Mouse (Mus musculus): Measurements from ENCODE around the gene Stk11ip. TPM values are rescaled to one million over a fixed set of nuclear protein-coding genes. Genes with fewer than 3 reads are reported as not detected.

Stk11ip gene
- polyA plus RNA-seq, 1 experiment from 2014 or later, result 11.3 TPM

DNA sequence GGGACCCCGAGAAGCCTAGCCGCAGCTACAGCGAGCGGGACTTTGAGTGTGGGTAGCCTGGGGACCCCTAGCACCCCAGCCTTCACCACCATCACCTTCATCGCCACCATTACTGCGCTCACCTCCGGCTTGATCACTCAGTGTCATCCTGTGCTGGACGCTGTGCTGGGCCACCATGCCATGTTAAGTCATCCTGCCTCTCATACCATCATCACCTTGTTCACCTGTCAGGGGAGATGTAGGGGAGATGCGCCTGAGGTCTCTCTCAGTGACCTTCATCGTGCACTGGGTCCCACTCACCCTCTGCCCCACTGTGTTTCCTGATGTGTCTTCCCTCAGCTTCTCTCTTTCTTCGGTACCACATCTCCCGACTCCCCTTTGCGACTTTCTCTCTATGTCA lies 26.0 kb downstream of the Stk11ip start:
- H3K36me3 ChIP-seq, result peaks cover 45% of the 10 kb centered on the region
- WGBS, result 86% methylated on average over 13 of the region's 13 CpGs
- ATAC-seq (ENCODE audit: extremely low read depth, insufficient number of reproducible peaks, low FRiP score, low TSS enrichment), result no peak
- H3K9me3 ChIP-seq, result no peaks in the 10 kb centered on the region
- peak overlapping the region; percentile 79 for H3K4me2 ChIP-seq
- peaks cover 43% of the 10 kb centered on the region for H3K4me1 ChIP-seq
- peak overlapping the region; percentile 95 for H3K9ac ChIP-seq
- H3K27me3 ChIP-seq (replicated peaks), result 0 out of 2 replicates have a peak, but pooled peaks cover 6% of the 10 kb centered on the region
- H3K27ac ChIP-seq (replicated peaks), result peak overlapping the region; percentile 80; the same call in 1 of the 2 replicates
- peak overlapping the region; percentile 84 for H3K4me3 ChIP-seq

DNA sequence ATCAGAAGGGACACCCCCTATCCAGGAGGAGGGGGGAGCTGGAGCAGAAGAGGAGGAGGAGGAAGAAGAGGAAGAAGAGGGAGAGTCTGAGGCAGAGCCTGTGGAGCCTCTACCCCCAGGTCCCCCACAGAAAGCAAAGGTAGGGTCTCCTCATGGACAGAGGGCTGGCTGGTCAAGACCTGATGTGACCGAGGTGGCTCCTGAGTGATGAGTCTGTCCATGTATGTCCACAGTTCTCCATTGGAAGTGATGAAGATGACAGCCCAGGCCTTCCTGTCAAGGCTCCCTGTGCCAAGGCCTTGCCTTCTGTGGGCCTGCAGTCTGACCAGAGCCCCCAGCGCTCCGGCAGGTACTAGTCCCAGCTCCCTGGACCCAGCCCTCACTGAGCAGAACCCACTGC lies 26.8 kb downstream of the Stk11ip start:
- Histone ChIP-seq H3K27ac (replicated peaks) (no peak overlapping the region), H3K9me3 (no peaks in the 10 kb centered on the region), H3K4me1 (peaks cover 43% of the 10 kb centered on the region), H3K4me2 (no peak overlapping the region), H3K9ac (no peak overlapping the region), H3K4me3 (no peak overlapping the region), H3K27me3 (replicated peaks) (0 out of 2 replicates have a peak, but pooled peaks cover 6% of the 10 kb centered on the region), H3K36me3 (peaks cover 53% of the 10 kb centered on the region)
- no peak for ATAC-seq (ENCODE audit: extremely low read depth, insufficient number of reproducible peaks, low FRiP score, low TSS enrichment)
- WGBS, result 92% methylated on average over 3 of the region's 3 CpGs

DNA sequence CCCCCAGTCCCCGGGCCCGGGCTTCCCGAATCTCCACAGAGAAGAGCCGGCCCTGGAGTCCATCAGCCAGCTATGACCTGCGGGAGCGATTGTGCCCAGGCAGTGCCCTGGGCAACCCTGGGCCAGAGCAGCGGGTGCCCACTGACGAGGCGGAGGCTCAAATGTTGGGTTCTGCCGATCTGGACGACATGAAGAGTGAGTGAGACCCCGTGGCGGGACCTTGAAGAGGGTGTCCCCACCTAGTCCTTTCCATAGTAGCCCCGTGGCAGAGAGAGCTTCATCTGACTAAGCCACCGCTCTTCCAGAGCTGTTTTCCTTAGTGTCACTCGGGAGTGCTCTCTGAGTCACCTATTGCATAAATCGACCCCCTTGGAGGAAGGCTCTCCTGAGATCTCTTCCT lies 27.5 kb downstream of the Stk11ip start:
- 80% methylated on average over 17 of the region's 17 CpGs for WGBS
- H3K4me3 ChIP-seq, result no peak overlapping the region
- H3K9me3 ChIP-seq, result no peaks in the 10 kb centered on the region
- peak overlapping the region; percentile 33; the same call in 1 of the 2 replicates for H3K4me2 ChIP-seq
- H3K36me3 ChIP-seq, result peaks cover 61% of the 10 kb centered on the region
- H3K27ac ChIP-seq (replicated peaks), result peak overlapping the region; percentile 48
- no peak for ATAC-seq (ENCODE audit: extremely low read depth, insufficient number of reproducible peaks, low FRiP score, low TSS enrichment)
- peaks cover 43% of the 10 kb centered on the region for H3K4me1 ChIP-seq
- H3K9ac ChIP-seq, result peak overlapping the region; percentile 65
- 0 out of 2 replicates have a peak, but pooled peaks cover 6% of the 10 kb centered on the region for H3K27me3 ChIP-seq (replicated peaks)

DNA sequence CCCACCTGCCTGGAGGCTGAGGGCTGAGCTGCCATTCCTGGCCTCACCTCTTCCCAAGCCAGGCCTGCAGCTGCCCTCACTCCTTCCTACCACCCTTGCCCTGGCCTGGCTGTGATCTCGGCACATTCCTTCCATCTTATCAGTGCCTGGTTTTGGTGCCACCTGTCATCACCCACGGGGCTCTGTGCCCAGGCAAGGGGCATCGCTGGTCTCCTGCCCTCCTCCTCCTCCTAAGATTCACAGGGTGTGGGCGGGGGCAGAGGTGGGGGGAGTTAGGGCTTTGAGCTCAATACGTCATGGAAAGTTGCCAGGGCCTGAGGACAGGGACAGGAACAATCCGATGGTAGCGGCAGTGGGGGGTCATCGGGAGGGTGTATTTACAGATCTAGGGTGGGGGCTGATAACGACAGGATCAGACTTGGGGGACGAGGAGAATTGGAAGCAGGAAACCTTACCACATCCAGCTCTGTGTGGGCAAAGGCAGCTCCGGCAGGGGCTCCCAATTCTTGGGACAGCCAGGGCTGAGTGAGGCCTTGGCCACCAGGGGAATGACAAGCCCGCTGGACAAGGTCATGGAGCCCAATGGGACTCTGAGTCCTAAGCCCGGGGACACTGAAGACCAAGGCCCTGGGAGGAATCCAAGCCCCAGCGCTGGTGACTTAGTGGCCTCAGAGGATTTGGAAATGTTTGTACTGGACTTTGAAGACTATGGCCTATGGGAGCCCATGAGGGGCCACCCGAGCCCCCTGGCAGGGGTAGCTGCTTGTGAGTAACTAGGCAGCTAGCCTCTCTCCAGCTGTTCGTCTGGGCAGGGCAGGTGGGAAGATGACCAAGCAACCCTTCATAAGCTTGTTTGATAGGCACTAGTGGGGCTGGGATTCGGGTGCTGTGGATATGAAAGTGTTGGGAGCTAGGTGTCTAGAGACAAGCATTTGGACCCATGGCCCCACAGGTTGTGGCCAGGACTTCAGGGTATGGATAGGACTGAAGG lies 28.3 kb downstream of the Stk11ip start:
- H3K36me3 ChIP-seq, result peaks cover 68% of the 10 kb centered on the region
- peak overlapping the region; percentile 48 for H3K27ac ChIP-seq (replicated peaks)
- H3K27me3 ChIP-seq (replicated peaks), result 0 out of 2 replicates have a peak, but pooled peaks cover 6% of the 10 kb centered on the region
- WGBS, result 57% methylated on average over 17 of the region's 17 CpGs
- H3K4me2 ChIP-seq, result peak overlapping the region; percentile 33
- H3K4me3 ChIP-seq, result no peak overlapping the region
- ATAC-seq (ENCODE audit: extremely low read depth, insufficient number of reproducible peaks, low FRiP score, low TSS enrichment), result no peak
- H3K9ac ChIP-seq, result peak overlapping the region; percentile 65
- H3K9me3 ChIP-seq, result no peaks in the 10 kb centered on the region
- H3K4me1 ChIP-seq, result peaks cover 43% of the 10 kb centered on the region

DNA sequence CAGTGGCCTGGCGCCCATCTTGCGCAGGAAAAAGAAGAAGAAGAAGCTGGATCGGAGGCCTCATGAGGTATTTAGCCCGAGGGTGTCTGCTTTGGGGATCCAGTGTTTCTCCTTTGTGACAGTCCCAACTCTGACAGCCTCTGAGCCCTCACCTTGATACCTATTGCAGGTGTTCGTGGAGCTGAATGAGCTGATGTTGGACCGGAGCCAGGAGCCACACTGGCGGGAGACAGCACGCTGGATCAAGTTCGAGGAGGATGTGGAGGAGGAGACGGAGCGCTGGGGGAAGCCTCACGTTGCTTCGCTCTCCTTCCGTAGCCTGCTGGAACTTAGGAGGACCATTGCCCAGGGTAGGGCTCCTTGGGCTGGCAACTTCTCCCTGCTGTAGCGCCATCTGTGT lies 29.3 kb downstream of the Stk11ip start:
- no peak overlapping the region for H3K27ac ChIP-seq (replicated peaks)
- H3K4me1 ChIP-seq, result peaks cover 40% of the 10 kb centered on the region
- H3K9me3 ChIP-seq, result no peaks in the 10 kb centered on the region
- no peak overlapping the region for H3K4me3 ChIP-seq
- no peak overlapping the region for H3K4me2 ChIP-seq
- no peak overlapping the region for H3K9ac ChIP-seq
- no peak for ATAC-seq (ENCODE audit: extremely low read depth, insufficient number of reproducible peaks, low FRiP score, low TSS enrichment)
- H3K36me3 ChIP-seq, result peaks cover 78% of the 10 kb centered on the region
- 80% methylated on average over 15 of the region's 15 CpGs for WGBS
- 0 out of 2 replicates have a peak, but pooled peaks cover 6% of the 10 kb centered on the region for H3K27me3 ChIP-seq (replicated peaks)

DNA sequence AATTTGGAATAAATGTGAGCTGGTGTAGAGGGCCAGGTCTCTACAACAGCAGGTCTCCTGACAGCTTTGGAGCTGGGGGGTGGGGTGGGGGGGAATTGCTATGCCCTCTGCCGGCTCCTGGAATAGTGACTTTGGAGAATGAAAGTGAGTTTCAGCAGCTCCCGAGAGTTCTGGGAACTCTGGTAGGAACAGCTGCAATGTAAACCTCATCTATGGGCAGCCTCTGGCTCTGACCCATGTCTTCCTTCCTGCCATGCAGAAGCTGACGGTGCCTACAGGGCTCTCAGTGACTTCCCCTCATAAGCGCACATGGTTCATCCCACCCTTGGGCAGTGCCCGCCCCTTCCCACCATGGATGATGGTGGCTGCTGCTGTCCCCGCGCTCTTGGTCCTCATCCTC lies 34.4 kb downstream of the Stk11ip start:
- no peak for ATAC-seq (ENCODE audit: extremely low read depth, insufficient number of reproducible peaks, low FRiP score, low TSS enrichment)
- peaks cover 19% of the 10 kb centered on the region for H3K4me1 ChIP-seq
- WGBS, result 75% methylated on average over 7 of the region's 7 CpGs
- no peak overlapping the region for H3K9ac ChIP-seq
- H3K27me3 ChIP-seq (replicated peaks), result peaks cover 3% of the 10 kb centered on the region; the same call in 1 of the 2 replicates
- H3K9me3 ChIP-seq, result no peaks in the 10 kb centered on the region
- no peak overlapping the region for H3K27ac ChIP-seq (replicated peaks)
- peaks cover 79% of the 10 kb centered on the region for H3K36me3 ChIP-seq
- no peak overlapping the region for H3K4me2 ChIP-seq
- H3K4me3 ChIP-seq, result no peak overlapping the region

DNA sequence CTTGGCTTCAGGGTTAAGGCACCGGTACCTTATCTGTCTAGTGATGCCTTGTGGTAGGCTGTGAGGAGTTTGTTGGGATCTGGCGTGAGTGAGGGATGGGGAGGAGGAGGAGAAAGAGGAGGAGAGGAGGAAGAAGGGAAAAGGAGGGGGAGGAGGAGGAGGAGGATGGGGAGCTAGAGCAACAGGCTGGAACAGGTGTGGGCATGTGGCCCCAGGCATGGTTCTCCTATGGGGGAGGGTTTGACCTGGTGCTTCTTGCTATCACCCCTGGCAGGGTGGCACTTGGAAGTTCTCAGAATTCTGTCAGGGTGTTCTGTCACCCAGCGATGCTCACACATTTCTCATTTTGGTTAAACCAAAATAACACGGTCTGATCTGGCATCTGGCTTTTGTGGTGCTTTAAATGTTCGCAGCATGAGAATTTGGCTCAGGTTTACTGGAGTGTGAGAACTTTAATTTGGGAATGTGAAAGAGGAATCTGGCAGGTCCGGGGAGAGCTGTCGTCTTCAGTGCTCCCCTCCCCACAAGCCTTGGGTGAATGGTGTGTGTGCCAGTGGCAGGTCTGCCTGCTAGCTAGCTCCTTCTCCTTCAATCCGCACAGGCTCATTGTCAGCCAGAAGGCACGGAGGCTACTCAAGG lies 34.9 kb downstream of the Stk11ip start:
- Histone ChIP-seq H3K27ac (replicated peaks) (no peak overlapping the region), H3K9me3 (no peaks in the 10 kb centered on the region), H3K27me3 (replicated peaks) (peaks cover 3% of the 10 kb centered on the region; the same call in 1 of the 2 replicates), H3K36me3 (peaks cover 73% of the 10 kb centered on the region), H3K4me2 (no peak overlapping the region), H3K4me3 (no peak overlapping the region), H3K9ac (no peak overlapping the region), H3K4me1 (peaks cover 25% of the 10 kb centered on the region)
- 64% methylated on average over 9 of the region's 9 CpGs for WGBS
- ATAC-seq (ENCODE audit: extremely low read depth, insufficient number of reproducible peaks, low FRiP score, low TSS enrichment), result no peak

DNA sequence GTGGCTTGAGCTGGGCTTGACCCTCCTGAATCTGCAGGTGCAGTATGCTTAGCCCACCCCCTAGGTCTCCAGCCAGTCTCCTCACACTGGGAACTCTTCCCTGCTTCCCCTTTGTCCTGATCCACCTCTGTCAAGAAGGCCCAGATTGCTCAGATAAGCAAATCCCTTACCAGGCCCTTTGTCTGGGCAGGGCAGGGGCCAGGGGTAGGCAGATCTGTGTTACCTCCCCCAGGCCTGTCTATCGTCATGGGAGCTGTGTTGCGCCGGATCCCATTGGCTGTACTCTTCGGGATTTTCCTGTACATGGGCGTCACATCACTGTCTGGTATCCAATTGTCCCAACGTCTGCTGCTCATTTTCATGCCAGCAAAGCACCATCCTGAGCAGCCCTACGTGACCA lies 35.7 kb downstream of the Stk11ip start:
- Histone ChIP-seq H3K4me2 (no peak overlapping the region), H3K4me3 (no peak overlapping the region), H3K9ac (no peak overlapping the region), H3K9me3 (no peaks in the 10 kb centered on the region), H3K36me3 (peaks cover 65% of the 10 kb centered on the region), H3K4me1 (peaks cover 33% of the 10 kb centered on the region), H3K27ac (replicated peaks) (no peak overlapping the region), H3K27me3 (replicated peaks) (peaks cover 3% of the 10 kb centered on the region; the same call in 1 of the 2 replicates)
- WGBS, result 90% methylated on average over 7 of the region's 7 CpGs
- no peak for ATAC-seq (ENCODE audit: extremely low read depth, insufficient number of reproducible peaks, low FRiP score, low TSS enrichment)

DNA sequence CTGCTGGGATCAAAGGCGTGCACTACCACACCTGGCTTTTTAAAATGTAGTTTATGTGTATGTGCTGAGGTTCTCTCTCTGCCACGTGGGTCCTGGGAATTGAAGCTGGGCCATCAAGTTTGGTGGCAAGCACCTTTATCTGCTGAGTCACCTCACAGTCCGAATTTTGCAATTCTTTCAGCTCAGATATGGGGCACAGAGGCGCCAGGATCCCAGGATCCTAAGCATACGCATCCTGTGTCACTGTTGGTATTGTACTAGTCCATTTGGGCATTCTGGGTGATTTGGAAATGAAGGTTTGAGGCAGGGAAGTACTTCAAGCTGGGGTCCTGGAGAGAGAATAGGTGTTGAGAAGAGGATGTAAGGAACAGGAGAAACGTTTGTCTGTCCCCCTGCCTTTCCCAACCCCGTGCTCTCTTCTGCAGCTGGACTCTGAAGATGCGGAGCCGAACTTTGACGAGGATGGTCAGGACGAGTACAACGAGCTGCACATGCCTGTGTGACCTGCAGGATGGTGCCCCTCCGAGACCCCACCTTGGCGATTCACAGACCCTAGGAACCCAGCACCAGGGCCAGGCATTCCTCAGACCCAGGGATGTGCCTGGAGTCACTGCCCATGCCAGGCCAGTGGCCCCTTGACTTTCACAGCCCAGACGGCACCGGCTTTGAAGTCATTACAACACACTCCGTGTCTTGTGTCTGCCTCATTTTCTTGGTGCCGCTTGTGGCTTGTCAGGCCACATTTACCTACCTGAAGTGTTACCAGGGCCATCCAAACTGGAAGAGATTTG lies 37.3 kb downstream of the Stk11ip start:
- peak overlapping the region; percentile 73 for H3K9ac ChIP-seq
- peaks cover 36% of the 10 kb centered on the region for H3K4me1 ChIP-seq
- peaks cover 12% of the 10 kb centered on the region; the same call in 1 of the 2 replicates for H3K27me3 ChIP-seq (replicated peaks)
- no peak overlapping the region for H3K4me3 ChIP-seq
- no peak for ATAC-seq (ENCODE audit: extremely low read depth, insufficient number of reproducible peaks, low FRiP score, low TSS enrichment)
- H3K36me3 ChIP-seq, result peaks cover 50% of the 10 kb centered on the region
- 0 out of 2 replicates have a peak, but pooled peaks cover 8% of the 10 kb centered on the region for H3K9me3 ChIP-seq
- peak overlapping the region; percentile 94 for H3K27ac ChIP-seq (replicated peaks)
- WGBS, result 68% methylated on average over 18 of the region's 18 CpGs
- peak overlapping the region; percentile 63 for H3K4me2 ChIP-seq

DNA sequence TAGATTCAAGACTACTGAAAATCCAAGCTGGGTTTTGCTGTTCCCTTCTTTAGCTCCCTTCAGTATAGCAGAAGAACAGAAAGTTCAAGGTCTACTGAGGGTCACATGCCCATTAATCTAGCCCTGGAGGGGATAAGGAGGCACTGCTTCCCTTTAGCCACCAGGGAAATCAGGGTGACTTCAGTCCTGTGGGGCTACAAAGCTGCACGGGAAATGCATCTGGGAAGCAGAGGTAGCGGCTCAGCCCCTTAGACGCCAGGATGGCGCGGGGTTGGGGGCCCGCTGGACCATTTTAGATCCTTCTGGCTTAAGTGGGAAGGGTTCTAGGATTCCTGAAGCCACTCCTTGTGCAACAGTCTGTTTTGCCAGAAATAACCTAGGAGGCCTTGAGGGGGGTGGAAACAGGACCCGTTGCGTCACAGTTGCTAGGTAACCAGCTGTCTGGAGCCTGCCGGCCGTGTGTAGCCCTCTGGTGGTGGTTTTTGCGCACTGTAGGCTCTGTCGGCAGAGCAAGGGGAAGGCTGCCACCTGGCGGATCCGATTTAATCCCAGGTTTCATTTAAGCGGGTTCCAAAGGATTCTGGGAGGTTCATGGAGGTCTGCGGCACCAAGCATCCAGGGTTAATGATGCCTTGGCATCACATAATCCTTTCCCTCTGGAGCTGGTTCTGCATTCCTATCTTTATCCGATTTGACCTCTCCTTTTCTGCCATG lies 38.0 kb downstream of the Stk11ip start:
- peak overlapping the region; percentile 30 for H3K4me3 ChIP-seq
- H3K27me3 ChIP-seq (replicated peaks), result peaks cover 15% of the 10 kb centered on the region; the same call in 1 of the 2 replicates
- peaks cover 42% of the 10 kb centered on the region for H3K36me3 ChIP-seq
- WGBS, result 5% methylated on average over 17 of the region's 17 CpGs
- peak overlapping the region; percentile 63 for H3K4me2 ChIP-seq
- peak overlapping the region; percentile 94 for H3K27ac ChIP-seq (replicated peaks)
- peak overlapping the region; percentile 73 for H3K9ac ChIP-seq
- ATAC-seq (ENCODE audit: extremely low read depth, insufficient number of reproducible peaks, low FRiP score, low TSS enrichment), result peak; percentile 77; the same call in 1 of the 2 replicates
- H3K9me3 ChIP-seq, result 0 out of 2 replicates have a peak, but pooled peaks cover 8% of the 10 kb centered on the region
- H3K4me1 ChIP-seq, result peaks cover 36% of the 10 kb centered on the region
